Mouse (Mus musculus): Measurements from ENCODE around the gene Vmn1r197. TPM values are rescaled to one million over a fixed set of nuclear protein-coding genes. Genes with fewer than 3 reads are reported as not detected.
"Not testable (repeated sequence)": the region's sequence is repeated elsewhere in the genome, so short reads cannot be mapped to it uniquely, and the experiment has no call there.

The Vmn1r197 gene
- total RNA-seq (2021): not detected
- long read RNA-seq, experiment 1: 0 reads
- long read RNA-seq, experiment 2: 0 reads

GRCm38 (mm10) chr13:22324289-22324688, at the start of gene Vmn1r197:
TSS of gene Vmn1r197 (plus strand) at chr13:22324589.
- DNase-seq: no peak
- intact Hi-C loops (cut with DNase I): no loop called here

GRCm38 (mm10) chr13:22284578-22284977, 39.8 kb upstream of the Vmn1r197 start:
- intact Hi-C loops (cut with DNase I): no loop called here
- no peak for DNase-seq

GRCm38 (mm10) chr13:22289620-22290019, 34.8 kb upstream of the Vmn1r197 start, which contains the start of gene Vmn1r196:
TSS of gene Vmn1r196 (plus strand) at chr13:22289920.
- no peak for DNase-seq
- intact Hi-C loops (cut with DNase I): no loop called here

- intact Hi-C loops (cut with DNase I); DNase-seq: not testable (repeated sequence)
Measured at GRCm38 (mm10) chr13:22308075-22308474, 16.3 kb upstream of the Vmn1r197 start.

GRCm38 (mm10) chr13:22315361-22315760, 9.0 kb upstream of the Vmn1r197 start:
- no peak for DNase-seq
- intact Hi-C loops (cut with DNase I): no loop called here

GRCm38 (mm10) chr13:22317366-22317765, 7.0 kb upstream of the Vmn1r197 start:
- DNase-seq: no peak
- intact Hi-C loops (cut with DNase I): no loop called here

- DNase-seq: no peak
- intact Hi-C loops (cut with DNase I): no loop called here
Measured at GRCm38 (mm10) chr13:22320091-22320490, 4.3 kb upstream of the Vmn1r197 start.

- DNase-seq: no peak
- intact Hi-C loops (cut with DNase I): no loop called here
Measured at GRCm38 (mm10) chr13:22333269-22333668, 8.9 kb downstream of the Vmn1r197 start.

- DNase-seq: no peak
- intact Hi-C loops (cut with DNase I): no loop called here
Measured at GRCm38 (mm10) chr13:22335565-22335964, 11.2 kb downstream of the Vmn1r197 start.

- intact Hi-C loops (cut with DNase I): no loop called here
- DNase-seq: no peak
Measured at GRCm38 (mm10) chr13:22350064-22350463, 25.7 kb downstream of the Vmn1r197 start, which contains the start of gene Vmn1r198. TSS of gene Vmn1r198 (plus strand) at chr13:22350364.

- DNase-seq: no peak
- intact Hi-C loops (cut with DNase I): no loop called here
Measured at GRCm38 (mm10) chr13:22350813-22351212, 26.4 kb downstream of the Vmn1r197 start.

GRCm38 (mm10) chr13:22379518-22379917, 55.1 kb downstream of the Vmn1r197 start, which contains the start of gene Vmn1r199:
TSS of gene Vmn1r199 (plus strand) at chr13:22379818.
- DNase-seq: no peak
- intact Hi-C loops (cut with DNase I): no loop called here

- intact Hi-C loops (cut with DNase I); DNase-seq: not testable (repeated sequence)
Measured at GRCm38 (mm10) chr13:22381128-22381527, 56.7 kb downstream of the Vmn1r197 start.

Other genes starting within 250 kb of the Vmn1r197 start
- gene Vmn1r188, start 240.1 kb upstream of the Vmn1r197 start, total RNA-seq (2021): not detected
- gene Vmn1r189, start 218.8 kb upstream of the Vmn1r197 start, total RNA-seq (2021): not detected
- gene Vmn1r191, start 140.6 kb upstream of the Vmn1r197 start, total RNA-seq (2021): not detected
- gene Vmn1r192, start 133.4 kb upstream of the Vmn1r197 start, total RNA-seq (2021): not detected
- gene Vmn1r193, start 101.4 kb upstream of the Vmn1r197 start, total RNA-seq (2021): not detected
- gene Vmn1r194, start 80.4 kb upstream of the Vmn1r197 start, total RNA-seq (2021): not detected
- not detected for gene Vmn1r195, start 54.1 kb upstream of the Vmn1r197 start, total RNA-seq (2021)
- not detected for gene Vmn1r196, start 34.7 kb upstream of the Vmn1r197 start, total RNA-seq (2021)
- gene Vmn1r198, start 25.8 kb downstream of the Vmn1r197 start, total RNA-seq (2021): not detected
- not detected for gene Vmn1r199, start 55.2 kb downstream of the Vmn1r197 start, total RNA-seq (2021)
- gene Vmn1r200, start 65.8 kb downstream of the Vmn1r197 start, total RNA-seq (2021): not detected
- gene Vmn1r201, start 147.3 kb downstream of the Vmn1r197 start, total RNA-seq (2021): not detected
- not detected for gene Vmn1r202, start 180.8 kb downstream of the Vmn1r197 start, total RNA-seq (2021)
- not detected for gene Vmn1r203, start 193.5 kb downstream of the Vmn1r197 start, total RNA-seq (2021)
- not detected for gene Vmn1r204, start 228.6 kb downstream of the Vmn1r197 start, total RNA-seq (2021)

Measured in gastrocnemius, postnatal 36 days (tissue).